ENCODE assay signal across 8 mouse cellular contexts in genomic region chr6:113306322-113306985, GRCm38 (mm10). TPM values are rescaled to one million over a fixed set of nuclear protein-coding genes. Genes with fewer than 3 reads are reported as not detected.
A peak's percentile ranks its signal among the peaks of the same experiment; 100 is the strongest.
DNase-seq lines count a peak whose midpoint lies in the region; ATAC-seq and TF ChIP-seq lines count a peak whose summit lies in the region.

No protein-coding gene starts in this region.

- H3K27me3 ChIP-seq in heart, embryonic 12.5 days (replicated peaks), result no peaks in the 10 kb centered on the region
- H3K27me3 ChIP-seq in kidney, postnatal 0 days (ENCODE audit: insufficient read depth, low read length), result no peaks in the 10 kb centered on the region
- no peaks in the 10 kb centered on the region for H3K27me3 ChIP-seq in liver, embryonic 11.5 days (replicated peaks; ENCODE audit: control insufficient read depth, insufficient read depth, low read length)
- H3K27me3 ChIP-seq in stomach, embryonic 14.5 days (ENCODE audit: control insufficient read depth, insufficient read depth, low read length), result no peaks in the 10 kb centered on the region

- H3K4me1 ChIP-seq in heart, embryonic 12.5 days (replicated peaks), result peaks cover 26% of the 10 kb centered on the region
- H3K4me1 ChIP-seq in kidney, postnatal 0 days (replicated peaks; ENCODE audit: insufficient read depth, low read length), result peaks cover 10% of the 10 kb centered on the region
- peaks cover 12% of the 10 kb centered on the region for H3K4me1 ChIP-seq in liver, embryonic 11.5 days (replicated peaks; ENCODE audit: control insufficient read depth, insufficient read depth, low read length)
- H3K4me1 ChIP-seq in stomach, embryonic 14.5 days (ENCODE audit: control insufficient read depth, insufficient read depth, low read length), result peaks cover 6% of the 10 kb centered on the region

- under 1% methylated on average over 50 of the region's 50 CpGs for WGBS in heart, embryonic 12.5 days
- WGBS in kidney, postnatal 0 days, result under 1% methylated on average over 50 of the region's 50 CpGs
- under 1% methylated on average over 50 of the region's 50 CpGs for WGBS in liver, embryonic 11.5 days
- under 1% methylated on average over 49 of the region's 50 CpGs for WGBS in stomach, embryonic 14.5 days

- H3K9ac ChIP-seq in heart, embryonic 12.5 days, result peak overlapping the region; percentile 96
- peak overlapping the region; percentile 98 for H3K9ac ChIP-seq in kidney, postnatal 0 days (ENCODE audit: low read depth, low read length)
- peak overlapping the region; percentile 97 for H3K9ac ChIP-seq in liver, embryonic 11.5 days (ENCODE audit: low read depth, low read length)
- H3K9ac ChIP-seq in stomach, embryonic 14.5 days (replicated peaks; ENCODE audit: low read depth, low read length), result peak overlapping the region; percentile 97

- TF ChIP-seq CTCF in kidney, postnatal 0 days (IDR thresholded peaks at IDR 0.05; ENCODE audit: low read depth), result no peak; the same call in 1 of the 2 replicates

- H3K4me2 ChIP-seq in heart, embryonic 12.5 days, result peak overlapping the region; percentile 90
- H3K4me2 ChIP-seq in kidney, postnatal 0 days (ENCODE audit: low read length), result peak overlapping the region; percentile 97
- H3K4me2 ChIP-seq in liver, embryonic 11.5 days, result peak overlapping the region; percentile 98
- peak overlapping the region; percentile 96 for H3K4me2 ChIP-seq in stomach, embryonic 14.5 days (replicated peaks; ENCODE audit: low read depth, low read length)

- H3K9me3 ChIP-seq in heart, embryonic 12.5 days (replicated peaks), result no peaks in the 10 kb centered on the region
- no peaks in the 10 kb centered on the region for H3K9me3 ChIP-seq in kidney, postnatal 0 days (replicated peaks; ENCODE audit: low read length)
- H3K9me3 ChIP-seq in liver, embryonic 11.5 days (ENCODE audit: control insufficient read depth, low read length), result no peaks in the 10 kb centered on the region
- no peaks in the 10 kb centered on the region for H3K9me3 ChIP-seq in stomach, embryonic 14.5 days (ENCODE audit: control insufficient read depth, low read depth, low read length)

- peak overlapping the region; percentile 93 for H3K4me3 ChIP-seq in heart, embryonic 12.5 days
- H3K4me3 ChIP-seq in kidney, postnatal 0 days (replicated peaks; ENCODE audit: low read depth, low read length), result peak overlapping the region; percentile 98
- peak overlapping the region; percentile 89 for H3K4me3 ChIP-seq in liver, embryonic 11.5 days (ENCODE audit: low read depth, low read length)
- H3K4me3 ChIP-seq in stomach, embryonic 14.5 days (ENCODE audit: low read depth, low read length), result peak overlapping the region; percentile 99

- peak; percentile 100 for DNase-seq in CD4-positive helper T cell, adult 2 months (ENCODE audit: low read depth, low spot score)
- peak; percentile 96 for DNase-seq in brain, embryonic 18.5 days (ENCODE audit: low read depth, low spot score)
- DNase-seq in kidney, postnatal 0 days (ENCODE audit: low spot score), result peak; percentile 100
- peak; percentile 100 for DNase-seq in liver, embryonic 11.5 days (ENCODE audit: low spot score)
- peak; percentile 100 for DNase-seq in naive thymus-derived CD4-positive, alpha-beta T cell, adult 2 months (ENCODE audit: low read depth)

- peak overlapping the region; percentile 97 for H3K27ac ChIP-seq in heart, embryonic 12.5 days (ENCODE audit: poor library complexity, severe bottlenecking)
- H3K27ac ChIP-seq in kidney, postnatal 0 days, result peak overlapping the region; percentile 99
- H3K27ac ChIP-seq in liver, embryonic 11.5 days (ENCODE audit: low read depth, low read length), result peak overlapping the region; percentile 95
- H3K27ac ChIP-seq in stomach, embryonic 14.5 days (ENCODE audit: low read length), result peak overlapping the region; percentile 97

- peaks cover 15% of the 10 kb centered on the region for H3K36me3 ChIP-seq in heart, embryonic 12.5 days
- peaks cover 15% of the 10 kb centered on the region; the same call in 1 of the 2 replicates for H3K36me3 ChIP-seq in kidney, postnatal 0 days (ENCODE audit: insufficient read depth, low read length)
- peaks cover 4% of the 10 kb centered on the region; the same call in 1 of the 2 replicates for H3K36me3 ChIP-seq in liver, embryonic 11.5 days (ENCODE audit: control insufficient read depth, insufficient read depth, low read length)
- peaks cover 16% of the 10 kb centered on the region for H3K36me3 ChIP-seq in stomach, embryonic 14.5 days (ENCODE audit: control insufficient read depth, insufficient read depth, low read length)

- ATAC-seq in erythroid progenitor cell, adult 5-6 weeks (replicated peaks; ENCODE audit: low FRiP score, poor library complexity, severe bottlenecking), result peak; percentile 85
- peak; percentile 97 for ATAC-seq in heart, embryonic 12.5 days (ENCODE audit: insufficient number of reproducible peaks, low FRiP score)
- ATAC-seq in kidney, postnatal 0 days (replicated peaks; ENCODE audit: low FRiP score, low read depth), result peak; percentile 98
- peak; percentile 96 for ATAC-seq in liver, embryonic 11.5 days (replicated peaks; ENCODE audit: low FRiP score)
- peak; percentile 98 for ATAC-seq in stomach, embryonic 14.5 days (ENCODE audit: insufficient number of reproducible peaks, insufficient read depth, low FRiP score, low read depth)

RNA-seq across cellular contexts. Expression of gene Brpf1, which starts 0.5 kb away (rescaled TPM):
- total RNA-seq in erythroid progenitor cell, adult 5-6 weeks (2015; ENCODE audit: low replicate concordance), result 33.5 and 43.6 TPM in 2 replicates
- 30.7 and 41.5 TPM in 2 replicates for total RNA-seq in erythroid progenitor cell, adult 5-6 weeks (2017; ENCODE audit: low replicate concordance)
- 16.2 and 17.0 TPM in 2 replicates for polyA plus RNA-seq in heart, embryonic 12.5 days (2016; fragmentation: Nextera tagmentation; extraction: Ambion mirVana)
- polyA plus RNA-seq in kidney, postnatal 0 days (2015; fragmentation: Nextera tagmentation; extraction: Ambion mirVana), result 12.2 and 12.5 TPM in 2 replicates
- polyA plus RNA-seq in liver, embryonic 11.5 days (2014; fragmentation: Nextera tagmentation; extraction: Ambion mirVana), result 22.0 and 23.3 TPM in 2 replicates
- 20.1 and 21.1 TPM in 2 replicates for polyA plus RNA-seq in stomach, embryonic 14.5 days (2014; fragmentation: Nextera tagmentation; extraction: Ambion mirVana)

RNA-seq across cellular contexts. Expression of gene Ogg1, which starts 20.3 kb away (rescaled TPM):
- total RNA-seq in erythroid progenitor cell, adult 5-6 weeks (2015; ENCODE audit: low replicate concordance), result 3.2 and 9.2 TPM in 2 replicates
- total RNA-seq in erythroid progenitor cell, adult 5-6 weeks (2017; ENCODE audit: low replicate concordance), result not detected in 2 replicates
- 9.0 and 10.6 TPM in 2 replicates for polyA plus RNA-seq in heart, embryonic 12.5 days (2016; fragmentation: Nextera tagmentation; extraction: Ambion mirVana)
- 14.0 TPM in 2 replicates for polyA plus RNA-seq in kidney, postnatal 0 days (2015; fragmentation: Nextera tagmentation; extraction: Ambion mirVana)
- 12.7 and 15.1 TPM in 2 replicates for polyA plus RNA-seq in liver, embryonic 11.5 days (2014; fragmentation: Nextera tagmentation; extraction: Ambion mirVana)
- polyA plus RNA-seq in stomach, embryonic 14.5 days (2014; fragmentation: Nextera tagmentation; extraction: Ambion mirVana), result 14.7 and 18.0 TPM in 2 replicates

RNA-seq across cellular contexts. Expression of gene Cpne9, which starts 24.3 kb away (rescaled TPM):
- 0.36 TPM in 1 of 2 replicates, not detected in the other for total RNA-seq in erythroid progenitor cell, adult 5-6 weeks (2015; ENCODE audit: low replicate concordance)
- total RNA-seq in erythroid progenitor cell, adult 5-6 weeks (2017; ENCODE audit: low replicate concordance), result 0.64 TPM in 1 of 2 replicates, not detected in the other
- polyA plus RNA-seq in heart, embryonic 12.5 days (2016; fragmentation: Nextera tagmentation; extraction: Ambion mirVana), result 0.08 and 0.14 TPM in 2 replicates
- polyA plus RNA-seq in kidney, postnatal 0 days (2015; fragmentation: Nextera tagmentation; extraction: Ambion mirVana), result not detected in 2 replicates
- 0.07 TPM in 1 of 2 replicates, not detected in the other for polyA plus RNA-seq in liver, embryonic 11.5 days (2014; fragmentation: Nextera tagmentation; extraction: Ambion mirVana)
- polyA plus RNA-seq in stomach, embryonic 14.5 days (2014; fragmentation: Nextera tagmentation; extraction: Ambion mirVana), result 0.20 TPM in 1 of 2 replicates, not detected in the other

RNA-seq across cellular contexts. Expression of gene Camk1, which starts 37.3 kb away (rescaled TPM):
- 8.8 and 13.3 TPM in 2 replicates for total RNA-seq in erythroid progenitor cell, adult 5-6 weeks (2015; ENCODE audit: low replicate concordance)
- 3.1 and 8.5 TPM in 2 replicates for total RNA-seq in erythroid progenitor cell, adult 5-6 weeks (2017; ENCODE audit: low replicate concordance)
- 110 and 113 TPM in 2 replicates for polyA plus RNA-seq in heart, embryonic 12.5 days (2016; fragmentation: Nextera tagmentation; extraction: Ambion mirVana)
- polyA plus RNA-seq in kidney, postnatal 0 days (2015; fragmentation: Nextera tagmentation; extraction: Ambion mirVana), result 90.6 and 99.7 TPM in 2 replicates
- polyA plus RNA-seq in liver, embryonic 11.5 days (2014; fragmentation: Nextera tagmentation; extraction: Ambion mirVana), result 48.5 and 49.1 TPM in 2 replicates
- 102 and 107 TPM in 2 replicates for polyA plus RNA-seq in stomach, embryonic 14.5 days (2014; fragmentation: Nextera tagmentation; extraction: Ambion mirVana)

Comparison
In these comparisons a context has a peak if more than half of its experiments do, and no peak if none do; other contexts are left out.
1. Peak in every context shown above with its lines: DNase-seq, ATAC-seq, H3K4me3 ChIP-seq and H3K27ac ChIP-seq.